Mouse (Mus musculus) B cell, adult 2 months (primary cell): ENCODE data around the gene Aff3.
A peak's percentile ranks its signal among the peaks of the same experiment; 100 is the strongest.

Experiments
- DNase-seq, 2 experiments: peaks; one replicate each; pipeline ENCODE4 v3.0.0; 2022

Aff3 gene

DNA sequence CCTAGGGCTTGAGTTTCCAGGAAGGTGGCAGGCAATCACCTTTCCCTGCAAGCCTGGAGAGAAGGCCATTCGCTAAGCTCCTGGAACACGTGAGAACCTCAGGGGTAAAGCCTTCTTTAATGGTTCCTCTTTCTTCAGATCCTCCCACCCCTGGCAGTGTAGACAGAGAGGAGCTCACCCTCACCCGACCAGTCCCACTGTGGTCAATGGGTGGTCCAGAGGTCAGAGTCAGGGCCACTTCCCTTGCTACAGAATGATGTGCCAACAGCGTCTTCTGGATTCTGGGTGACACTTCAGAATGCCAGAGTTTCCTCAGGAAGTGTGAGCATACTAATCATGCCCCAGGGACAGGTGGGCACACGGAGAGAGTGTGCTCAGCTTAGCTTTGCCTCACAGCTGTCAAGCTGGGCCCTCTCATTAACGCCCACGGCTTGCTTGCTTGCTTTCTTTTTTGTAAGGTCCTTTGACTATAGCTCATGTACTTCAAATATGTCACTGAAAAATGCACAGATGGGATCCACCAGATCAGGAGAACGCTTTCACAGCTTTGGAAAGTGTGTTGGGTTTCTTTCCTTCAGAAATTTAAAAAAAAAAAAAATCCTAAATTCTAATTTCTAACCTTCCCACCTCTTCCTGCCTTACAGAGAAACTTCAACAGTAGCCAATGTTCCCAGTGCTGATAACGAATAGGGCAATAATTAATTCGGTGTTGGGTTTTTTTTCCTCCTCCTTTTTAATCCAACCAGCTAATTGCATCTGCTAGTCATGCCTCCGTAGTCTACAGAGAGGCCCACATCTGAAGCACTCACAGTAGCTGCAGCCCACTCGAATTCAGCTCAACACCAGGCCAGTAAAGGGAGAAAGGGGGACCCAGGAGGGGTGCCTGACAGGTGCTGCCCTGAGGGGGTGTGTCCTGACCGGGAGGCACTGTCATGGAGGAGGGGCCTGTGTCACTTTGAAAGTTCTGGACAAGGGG, 235.8 kb downstream of the Aff3 start:
- DNase-seq: peak; percentile 17 to 19

DNA sequence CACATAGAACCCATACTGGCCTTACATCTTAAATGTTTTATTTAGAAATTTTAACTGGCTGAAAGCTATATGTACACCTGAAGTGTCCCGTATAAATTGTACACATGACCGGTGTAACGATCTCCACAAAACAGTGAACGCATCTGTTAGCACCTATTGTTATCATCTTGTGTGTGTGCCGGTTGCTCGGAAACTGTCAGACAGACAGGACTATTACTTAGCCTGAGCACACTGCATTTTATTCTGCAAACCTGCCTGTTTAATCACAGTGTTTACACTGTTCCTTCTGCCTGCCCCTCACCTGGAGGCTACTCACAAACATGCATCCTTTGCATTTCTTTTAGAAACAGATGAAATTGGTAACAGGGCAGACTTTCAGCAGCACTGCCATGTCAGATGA, 241.8 kb downstream of the Aff3 start:
- DNase-seq: no peak

DNA sequence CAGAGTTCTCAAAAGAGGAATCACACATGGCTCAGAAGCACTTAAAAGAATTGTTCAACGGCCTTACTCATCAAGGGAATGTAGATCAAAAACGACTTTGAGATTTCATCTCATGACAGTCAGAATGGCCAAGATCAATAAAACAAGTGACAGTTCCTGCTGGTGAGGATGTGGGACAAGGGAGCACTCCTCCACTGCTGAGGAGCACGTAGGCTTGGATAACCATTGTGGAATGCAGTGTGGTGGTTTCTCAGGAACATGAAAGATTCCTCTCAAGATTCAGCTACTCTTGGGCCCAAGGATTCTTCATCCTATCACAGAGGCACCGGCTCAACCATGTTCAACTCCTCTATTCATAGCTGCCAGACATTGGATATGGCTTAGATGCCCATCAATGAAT, 245.4 kb downstream of the Aff3 start:
- no peak for DNase-seq

DNA sequence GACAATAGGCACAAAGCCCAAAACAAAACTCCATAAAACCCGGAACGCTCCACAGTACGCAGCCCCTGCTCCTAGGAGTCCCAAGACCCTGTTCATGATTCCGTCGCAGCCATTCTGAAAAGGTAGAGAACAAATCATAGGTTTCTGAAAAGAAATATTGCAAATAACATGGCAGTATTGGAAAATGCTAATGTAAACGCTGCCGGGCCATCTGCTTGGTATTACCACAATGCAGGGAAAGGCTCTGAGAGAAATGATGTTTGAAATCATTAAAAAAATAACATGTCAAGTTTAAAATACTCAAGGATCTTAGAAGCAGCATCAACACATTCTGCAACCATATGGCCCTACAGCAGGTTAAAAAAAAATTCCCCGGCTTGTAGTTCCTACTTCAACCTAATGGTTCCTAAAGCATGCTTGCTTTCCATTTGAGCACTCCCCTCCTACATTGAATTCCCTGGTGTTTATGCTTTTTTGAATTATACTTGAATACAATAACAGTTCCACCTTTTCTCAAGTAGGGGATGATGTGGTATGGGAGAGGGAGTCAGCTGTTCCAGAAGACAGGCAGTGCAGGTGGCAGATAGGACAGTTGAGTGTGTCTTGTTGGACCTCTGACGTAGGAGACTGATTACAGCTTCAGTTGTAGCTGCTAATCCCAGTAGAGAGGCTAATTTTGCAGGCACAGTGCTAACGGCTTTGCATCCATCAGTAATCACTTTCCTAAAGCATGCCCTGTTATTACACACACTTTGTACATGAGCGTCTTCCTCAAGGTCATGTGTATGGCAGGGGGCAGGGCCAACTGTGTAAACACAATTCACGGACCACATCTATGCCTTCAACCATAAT, 246.3 kb downstream of the Aff3 start:
- no peak for DNase-seq

DNA sequence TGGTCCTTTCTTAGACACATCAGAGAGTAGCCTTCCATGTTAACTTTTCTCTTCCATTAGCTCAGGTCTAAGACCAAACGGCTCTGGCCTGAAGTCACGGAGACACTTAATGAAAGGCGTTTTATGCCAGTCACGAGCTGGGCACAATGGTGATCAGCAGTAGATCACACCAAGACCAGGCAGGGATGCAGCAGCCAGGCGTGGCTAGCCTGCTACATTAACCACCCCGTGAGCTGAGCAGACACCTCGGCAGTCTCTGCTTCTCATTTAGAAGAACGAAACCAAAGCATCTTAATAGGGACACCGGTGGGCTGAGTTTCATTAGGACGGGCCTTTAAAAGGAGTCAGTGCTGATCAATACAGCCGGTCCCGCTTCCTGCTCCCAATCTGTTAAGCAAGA, 247.6 kb downstream of the Aff3 start:
- no peak for DNase-seq

- no peak for DNase-seq
Measured at GRCm38 (mm10) chr1:38415511-38415910, 249.2 kb downstream of the Aff3 start.

DNA sequence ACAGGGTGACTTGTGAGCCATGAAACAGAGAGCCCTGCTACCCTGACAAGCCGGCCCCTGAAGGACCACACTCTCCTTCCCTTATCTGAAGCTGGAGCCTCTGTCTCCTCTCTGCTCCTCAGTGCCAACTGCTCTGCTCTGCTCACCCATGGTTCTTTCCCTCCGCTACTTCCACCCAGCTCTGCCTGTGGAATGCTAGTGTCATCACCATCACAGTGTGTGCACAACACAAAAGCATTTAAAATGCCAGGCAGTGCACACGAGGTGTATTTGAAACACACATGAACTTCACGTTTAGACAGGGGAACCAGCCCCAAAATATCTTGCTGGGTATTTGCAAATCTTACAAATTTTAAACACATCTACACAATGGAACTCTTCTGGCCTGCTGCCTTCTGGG, 253.6 kb downstream of the Aff3 start:
- DNase-seq: no peak

DNA sequence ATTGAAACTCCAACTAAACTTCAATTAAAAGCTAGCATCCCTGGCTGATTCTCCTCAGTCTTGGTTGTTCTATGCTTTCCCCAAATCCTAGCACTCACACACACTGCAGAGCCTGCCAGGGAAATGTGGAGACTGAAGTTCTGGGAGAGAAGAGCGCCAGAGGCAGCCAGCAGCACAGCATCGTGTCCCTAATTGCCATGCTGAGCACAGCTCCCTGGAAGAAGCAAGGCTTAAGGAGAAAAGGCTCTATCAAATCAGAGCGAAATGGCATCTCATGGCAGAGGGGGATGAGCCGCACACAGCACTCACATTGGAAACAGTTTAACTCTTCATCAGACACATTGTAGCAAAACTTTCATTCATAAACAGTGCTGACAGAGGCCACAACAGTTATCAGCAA, 254.3 kb downstream of the Aff3 start:
- no peak for DNase-seq

- no peak for DNase-seq
Measured at GRCm38 (mm10) chr1:38408241-38408640, 256.5 kb downstream of the Aff3 start.

DNA sequence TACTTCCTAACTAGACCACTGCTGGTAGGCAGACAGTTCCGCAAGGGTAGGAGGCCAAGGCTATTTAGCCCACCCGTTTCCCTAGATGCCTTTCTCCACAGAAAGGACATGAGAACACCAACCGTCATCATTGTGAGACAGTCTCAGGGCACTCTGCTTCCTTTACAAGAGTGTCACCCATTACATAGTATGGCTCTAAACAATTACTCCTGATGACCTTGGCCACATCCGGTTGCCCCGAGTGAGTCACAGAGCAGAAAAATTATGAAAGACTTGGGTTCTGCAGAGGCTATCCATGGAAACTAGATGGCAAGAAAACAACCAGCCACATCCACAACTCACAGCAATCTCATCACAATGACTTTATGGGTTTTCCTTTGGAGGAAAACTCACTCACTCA, 261.0 kb downstream of the Aff3 start:
- DNase-seq: no peak

DNA sequence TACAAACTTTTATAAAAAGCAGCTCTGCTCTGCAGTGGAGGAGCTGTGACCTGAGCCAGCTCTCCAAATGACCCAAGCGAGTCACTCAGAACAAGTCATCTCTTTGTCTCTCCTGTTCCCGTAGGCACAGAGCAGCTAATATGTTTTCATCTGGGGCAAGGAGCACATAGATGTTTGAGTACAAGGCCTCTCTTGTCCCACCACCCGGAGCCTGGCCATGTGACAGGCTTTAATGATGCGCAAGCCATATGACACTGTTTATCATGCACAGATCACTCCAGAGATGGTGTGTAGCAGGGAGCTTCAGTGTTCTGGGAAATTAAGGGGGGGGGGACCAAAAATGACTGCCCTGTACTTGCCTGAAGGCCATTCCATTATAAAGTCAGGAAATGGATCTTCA, 262.9 kb downstream of the Aff3 start:
- DNase-seq: no peak

- DNase-seq: no peak
Measured at GRCm38 (mm10) chr1:38399269-38399668, 265.5 kb downstream of the Aff3 start.

- no peak for DNase-seq
Measured at GRCm38 (mm10) chr1:38398566-38398965, 266.2 kb downstream of the Aff3 start.

- DNase-seq: no peak
Measured at GRCm38 (mm10) chr1:38395194-38395681, 269.5 kb downstream of the Aff3 start.

DNA sequence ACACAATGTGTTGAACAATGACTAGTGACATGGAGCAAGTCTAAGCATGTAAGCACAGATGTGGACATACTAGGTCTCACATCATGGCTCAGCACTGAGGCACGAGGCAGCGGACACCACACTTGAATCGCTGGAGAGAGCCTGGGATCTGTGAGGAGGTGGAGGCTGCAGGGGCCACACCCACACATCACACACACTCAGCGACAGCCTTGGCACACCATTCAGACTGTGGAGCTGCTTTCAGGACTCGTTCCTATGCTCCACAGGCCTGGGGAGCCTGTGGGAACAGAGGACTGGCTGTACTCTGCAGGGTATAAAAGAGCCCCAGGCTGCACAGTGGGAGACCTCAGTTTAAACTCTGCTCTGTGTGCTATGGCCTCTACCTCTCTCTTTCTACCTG, 270.3 kb downstream of the Aff3 start:
- DNase-seq: no peak

GRCm38 (mm10) chr1:38393516-38393915, 271.2 kb downstream of the Aff3 start:
- no peak for DNase-seq

DNA sequence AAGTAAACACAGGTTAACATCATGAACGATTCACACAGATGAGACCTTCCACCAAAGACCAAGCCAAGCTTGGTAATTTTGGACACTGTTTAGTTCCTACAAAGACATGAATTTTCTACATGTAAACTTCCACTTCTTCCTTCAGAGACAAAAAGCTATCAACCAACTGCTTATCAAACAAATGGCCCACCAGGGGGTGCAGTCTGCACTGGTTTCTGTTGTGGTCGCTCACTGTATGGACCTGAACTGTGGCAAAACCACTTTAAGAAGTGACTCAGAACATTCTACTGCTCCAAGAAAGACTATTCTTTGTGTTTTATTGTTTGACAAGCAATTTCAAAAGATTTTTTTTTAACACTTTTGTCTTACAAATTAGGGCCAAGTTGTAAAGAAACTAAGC, 271.8 kb downstream of the Aff3 start:
- DNase-seq: peak; percentile 69 to 76

- no peak for DNase-seq
Measured at GRCm38 (mm10) chr1:38390886-38391249, 273.9 kb downstream of the Aff3 start.

- DNase-seq: no peak
Measured at GRCm38 (mm10) chr1:38390235-38390885, 274.4 kb downstream of the Aff3 start.

DNA sequence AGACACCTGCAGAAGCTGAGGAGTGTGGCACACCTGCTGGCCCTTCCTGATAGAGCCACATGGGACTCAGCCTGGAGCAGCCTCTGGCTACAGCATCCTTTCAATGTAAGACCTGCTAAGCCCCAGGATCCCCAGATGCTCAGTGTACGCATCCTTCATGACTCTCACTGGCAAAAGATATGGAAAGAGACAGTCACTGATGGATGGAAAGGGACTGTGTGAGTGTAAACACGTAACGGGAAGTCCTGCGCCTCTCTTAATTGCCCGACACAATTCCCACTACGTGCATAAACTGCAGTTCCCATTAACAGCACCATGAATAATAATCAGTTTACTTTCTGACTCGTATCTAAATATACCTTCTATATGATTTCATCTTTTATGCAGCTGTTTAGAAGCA, 275.2 kb downstream of the Aff3 start:
- DNase-seq: no peak

DNA sequence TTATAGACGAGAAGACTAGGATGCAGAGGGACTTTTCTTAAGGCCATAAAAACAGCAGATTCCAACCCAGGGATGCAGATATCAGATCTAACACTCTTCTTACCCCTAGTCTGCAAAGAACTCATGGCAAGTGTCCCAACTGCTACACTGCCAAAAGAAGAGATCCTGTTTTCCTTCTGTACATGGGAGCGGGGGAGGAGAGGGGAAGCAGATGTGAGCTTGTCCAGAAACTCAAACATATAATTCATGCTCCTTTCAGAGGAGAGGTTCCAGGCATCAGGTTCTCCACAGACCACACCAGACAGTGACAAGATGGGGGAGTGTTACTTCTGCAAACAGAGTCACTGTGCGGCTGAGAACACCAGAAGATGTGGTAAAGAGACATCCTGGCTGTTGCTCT, 276.3 kb downstream of the Aff3 start:
- no peak for DNase-seq

GRCm38 (mm10) chr1:38387438-38387837, 277.3 kb downstream of the Aff3 start:
- no peak for DNase-seq

DNA sequence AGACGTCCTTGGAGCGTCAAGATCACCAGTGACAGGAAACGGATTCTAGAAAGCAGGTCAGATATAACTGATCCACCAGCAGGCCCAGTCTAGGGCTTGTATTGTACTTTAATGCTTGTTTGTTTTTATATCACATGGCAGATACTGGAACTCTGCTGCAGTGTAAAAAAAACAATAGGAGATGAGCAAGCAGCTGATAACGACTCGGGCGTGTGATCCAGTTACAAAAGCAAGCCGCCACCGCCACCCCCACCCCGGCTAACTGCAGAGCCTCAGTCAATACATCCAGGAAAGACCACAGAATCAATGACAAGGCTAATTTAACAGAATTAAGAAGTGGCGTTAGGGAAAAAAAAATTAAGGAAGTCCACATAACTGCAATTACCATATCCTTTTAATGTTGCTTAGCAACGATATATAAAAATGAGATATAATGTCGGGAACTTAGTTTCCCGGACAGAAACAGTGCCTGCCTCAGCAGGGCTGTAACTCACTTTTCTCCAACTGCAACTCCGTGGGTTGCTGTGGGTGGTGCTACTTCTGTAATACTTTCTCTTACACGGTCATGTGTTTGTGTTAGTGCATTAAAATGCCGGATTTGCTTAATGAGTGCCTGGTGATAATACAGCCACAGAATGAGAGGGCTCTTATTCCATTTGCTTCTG, 280.2 kb downstream of the Aff3 start:
- no peak for DNase-seq
